Mouse (Mus musculus): ENCODE measurements around the gene Gm45261. TPM values are rescaled to one million over a fixed set of nuclear protein-coding genes. Genes with fewer than 3 reads are reported as not detected.

The Gm45261 gene
- polyA plus RNA-seq, 1 experiment from 2014 or later, result not detected

DNA sequence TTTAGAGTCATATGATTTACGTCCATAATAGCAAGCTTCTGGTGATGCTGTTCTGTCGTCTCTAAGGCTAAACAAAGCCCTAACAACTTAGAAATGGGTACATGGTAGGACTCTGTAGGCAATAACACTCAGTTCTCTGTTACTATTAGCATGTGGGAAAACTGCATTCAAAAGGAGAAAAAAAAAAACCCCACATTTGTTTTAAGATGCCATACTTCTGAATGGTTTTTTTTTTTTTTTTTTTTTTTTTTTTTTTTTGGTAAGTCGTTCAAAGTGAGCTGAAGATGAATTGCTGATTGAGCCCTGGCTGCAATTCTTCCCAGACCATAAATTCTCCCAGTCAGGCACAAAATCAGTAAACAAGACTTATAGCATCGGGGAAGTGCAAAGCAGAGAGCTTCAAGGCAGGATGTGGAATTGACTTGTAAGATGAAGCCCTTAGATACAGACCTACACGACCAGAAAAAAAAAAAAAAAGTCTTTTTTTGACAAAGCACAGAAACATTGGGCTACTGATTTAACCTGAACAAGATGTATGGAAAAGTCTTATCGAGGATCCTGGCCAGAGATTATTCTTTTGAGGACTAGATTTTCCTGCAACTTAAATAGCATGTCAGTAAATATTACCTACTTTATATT is 51.7 kb downstream of the Gm45261 start:
- no peak overlapping the region for H3K9ac ChIP-seq (replicated peaks)
- no peaks in the 10 kb centered on the region for H3K36me3 ChIP-seq
- no peak overlapping the region for H3K4me3 ChIP-seq (replicated peaks)
- ATAC-seq (ENCODE audit: insufficient number of reproducible peaks, insufficient read depth, low FRiP score, low TSS enrichment, low read depth), result no peak
- H3K4me1 ChIP-seq (replicated peaks), result peaks cover 14% of the 10 kb centered on the region
- no peaks in the 10 kb centered on the region for H3K9me3 ChIP-seq
- H3K4me2 ChIP-seq, result no peak overlapping the region
- no peak overlapping the region for H3K27ac ChIP-seq
- no peaks in the 10 kb centered on the region for H3K27me3 ChIP-seq
- 23% methylated on average over 6 of the region's 6 CpGs for whole genome bisulfite sequencing

DNA sequence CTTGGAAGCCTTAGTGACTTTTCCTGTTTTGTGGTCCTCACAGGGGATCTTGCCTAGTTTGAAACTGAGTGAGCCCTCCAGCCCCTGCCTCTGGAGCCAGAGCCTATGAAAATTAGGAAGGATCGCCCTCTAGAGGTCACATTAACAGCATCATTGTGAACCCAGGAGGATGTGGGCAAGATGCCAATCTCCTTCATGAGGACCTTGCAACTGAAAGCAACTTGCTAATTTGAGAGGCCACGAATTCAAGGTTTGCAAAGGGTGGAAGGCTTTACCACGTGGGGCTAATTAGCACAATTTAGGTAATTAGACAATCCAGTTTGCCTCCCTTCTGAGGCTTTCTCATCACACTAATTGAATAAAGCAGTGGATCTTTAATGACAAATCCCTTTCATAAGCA is 52.7 kb downstream of the Gm45261 start:
- Histone ChIP-seq H3K4me2 (no peak overlapping the region), H3K9me3 (no peaks in the 10 kb centered on the region), H3K9ac (replicated peaks) (no peak overlapping the region), H3K27me3 (no peaks in the 10 kb centered on the region), H3K36me3 (no peaks in the 10 kb centered on the region), H3K4me3 (replicated peaks) (no peak overlapping the region), H3K4me1 (replicated peaks) (peaks cover 14% of the 10 kb centered on the region), H3K27ac (no peak overlapping the region)
- no peak for ATAC-seq (ENCODE audit: insufficient number of reproducible peaks, insufficient read depth, low FRiP score, low TSS enrichment, low read depth)
- WGBS, result under 1% methylated on average over 3 of the region's 3 CpGs

DNA sequence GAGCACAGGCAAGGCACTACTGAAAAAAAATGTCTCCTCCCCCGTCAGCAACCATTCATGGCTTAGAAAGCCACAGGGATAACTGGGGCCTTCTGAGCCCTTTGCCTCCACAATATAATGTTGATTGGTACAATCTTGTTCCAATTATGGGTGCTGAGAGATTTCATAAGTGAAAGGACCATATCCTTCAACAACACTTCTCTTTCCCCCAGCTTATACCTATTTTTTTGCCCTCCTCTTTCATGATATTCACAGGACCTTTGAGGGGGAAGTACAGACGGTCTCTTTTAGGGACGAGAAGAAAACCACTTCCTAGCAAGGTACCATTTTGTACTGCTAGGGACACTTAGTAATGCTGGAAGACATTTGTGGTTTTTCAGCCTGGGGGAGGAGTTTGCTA is 57.1 kb downstream of the Gm45261 start:
- Histone ChIP-seq H3K9me3 (no peaks in the 10 kb centered on the region), H3K27ac (no peak overlapping the region), H3K4me3 (replicated peaks) (no peak overlapping the region), H3K9ac (replicated peaks) (no peak overlapping the region), H3K36me3 (no peaks in the 10 kb centered on the region), H3K4me1 (replicated peaks) (0 out of 2 replicates have a peak, but pooled peaks cover 5% of the 10 kb centered on the region), H3K27me3 (no peaks in the 10 kb centered on the region), H3K4me2 (no peak overlapping the region)
- no peak for ATAC-seq (ENCODE audit: insufficient number of reproducible peaks, insufficient read depth, low FRiP score, low TSS enrichment, low read depth)
- WGBS, result 63% methylated on average over 3 of the region's 3 CpGs

DNA sequence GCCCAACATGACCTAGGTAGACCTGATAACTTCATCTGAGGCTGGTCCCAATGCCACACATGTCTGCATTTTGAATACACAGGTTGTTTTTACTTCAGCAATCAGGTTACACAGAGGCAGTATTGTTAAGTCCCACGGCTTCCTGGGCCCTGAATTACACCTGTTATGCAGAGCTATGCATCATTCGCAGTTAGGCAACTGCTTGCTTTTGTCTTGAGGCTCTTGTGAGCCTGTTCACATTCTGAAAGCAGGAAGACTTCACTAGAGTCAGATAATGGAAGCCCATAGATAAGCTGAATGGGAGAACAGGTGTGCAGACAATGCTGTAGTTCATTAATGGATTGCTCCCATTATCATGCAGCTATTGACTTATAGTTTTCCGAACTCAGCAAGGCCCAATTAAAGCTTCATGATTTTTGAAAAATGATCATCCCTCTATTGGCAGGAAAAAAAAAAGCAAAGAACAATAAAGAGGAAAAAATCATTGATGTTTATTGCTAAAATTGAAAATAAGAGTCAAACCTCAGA is 57.8 kb downstream of the Gm45261 start:
- Histone ChIP-seq H3K9me3 (no peaks in the 10 kb centered on the region), H3K27me3 (no peaks in the 10 kb centered on the region)
- 81% methylated on average over 3 of the region's 3 CpGs for WGBS

DNA sequence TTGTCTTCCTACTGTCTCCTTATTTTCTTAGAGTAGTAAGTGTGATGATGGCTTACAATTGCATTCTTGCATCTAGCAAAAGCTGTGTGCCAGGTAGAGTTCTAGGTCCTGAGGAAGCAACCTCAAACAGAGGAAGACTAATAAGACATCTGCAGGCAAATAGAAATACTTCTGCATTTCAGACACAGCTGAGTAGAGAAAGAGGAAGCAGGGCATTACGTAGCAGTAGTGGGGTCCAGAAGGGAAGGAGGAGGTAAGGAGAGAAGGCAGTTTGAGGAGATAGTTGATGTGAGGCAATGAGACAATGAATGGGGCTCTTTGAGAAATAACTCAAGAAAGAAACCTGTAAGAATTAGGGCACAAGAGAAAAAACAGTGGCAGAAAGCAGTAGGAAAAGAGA is 59.3 kb downstream of the Gm45261 start:
- ATAC-seq (ENCODE audit: insufficient number of reproducible peaks, insufficient read depth, low FRiP score, low TSS enrichment, low read depth), result no peak

More for the DNA sequence above, 57.8 kb downstream of the Gm45261 start:
- Histone ChIP-seq H3K36me3 (no peaks in the 10 kb centered on the region), H3K4me3 (replicated peaks) (no peak overlapping the region), H3K4me1 (replicated peaks) (0 out of 2 replicates have a peak, but pooled peaks cover 1% of the 10 kb centered on the region), H3K4me2 (no peak overlapping the region), H3K27ac (no peak overlapping the region), H3K9ac (replicated peaks) (no peak overlapping the region)
- no peak for ATAC-seq (ENCODE audit: insufficient number of reproducible peaks, insufficient read depth, low FRiP score, low TSS enrichment, low read depth)

More for the DNA sequence above, 59.3 kb downstream of the Gm45261 start:
- 79% methylated on average over 1 of the region's 1 CpGs for WGBS
- Histone ChIP-seq H3K27me3 (no peaks in the 10 kb centered on the region), H3K9ac (replicated peaks) (no peak overlapping the region), H3K9me3 (no peaks in the 10 kb centered on the region), H3K36me3 (no peaks in the 10 kb centered on the region), H3K4me1 (replicated peaks) (no peaks in the 10 kb centered on the region), H3K4me3 (replicated peaks) (no peak overlapping the region), H3K4me2 (no peak overlapping the region), H3K27ac (no peak overlapping the region)

Other genes starting within 250 kb of the Gm45261 start
- gene Fam124b, start 243.0 kb downstream of the Gm45261 start, polyA plus RNA-seq (2016; fragmentation: Nextera tagmentation; extraction: Ambion mirVana), result 0.87 and 1.0 TPM in 2 replicates
- gene Cul3, start 121.0 kb downstream of the Gm45261 start, polyA plus RNA-seq (2016; fragmentation: Nextera tagmentation; extraction: Ambion mirVana), result 25.6 and 34.2 TPM in 2 replicates

Data from limb, embryonic 12.5 days (tissue).